Mouse (Mus musculus): Measurements from ENCODE around the gene Tmem62. TPM values are rescaled to one million over a fixed set of nuclear protein-coding genes. Genes with fewer than 3 reads are reported as not detected.
A peak's percentile ranks its signal among the peaks of the same experiment; 100 is the strongest.
"Not testable (repeated sequence)": the region's sequence is repeated elsewhere in the genome, so short reads cannot be mapped to it uniquely, and the experiment has no call there.

The Tmem62 gene
- polyA plus RNA-seq, 1 experiment from 2014 or later, result 2.4 TPM

GRCm38 (mm10) chr2:120979819-120980218, 3.0 kb downstream of the Tmem62 start:
- no peak overlapping the region for H3K4me2 ChIP-seq (ENCODE audit: low read depth, low read length)
- no peak overlapping the region for H3K27ac ChIP-seq (ENCODE audit: low read length)
- H3K27me3 ChIP-seq (ENCODE audit: control insufficient read depth, insufficient read depth, low read depth, low read length), result no peaks in the 10 kb centered on the region
- WGBS (ENCODE audit: insufficient replicate concordance), result 95% methylated on average over 1 of the region's 1 CpGs
- no peaks in the 10 kb centered on the region for H3K9me3 ChIP-seq (replicated peaks; ENCODE audit: control insufficient read depth, low read length)
- no peak overlapping the region for H3K9ac ChIP-seq (ENCODE audit: low read depth, low read length)
- H3K4me3 ChIP-seq (ENCODE audit: low read depth, low read length), result no peak overlapping the region
- no peak for ATAC-seq (ENCODE audit: low read depth)
- H3K36me3 ChIP-seq (ENCODE audit: control insufficient read depth, insufficient read depth), result no peaks in the 10 kb centered on the region
- peaks cover 17% of the 10 kb centered on the region for H3K4me1 ChIP-seq (ENCODE audit: control insufficient read depth, low read depth, low read length)

GRCm38 (mm10) chr2:120980861-120981260, 4.0 kb downstream of the Tmem62 start:
- Histone ChIP-seq H3K27me3 (ENCODE audit: control insufficient read depth, insufficient read depth, low read depth, low read length) (no peaks in the 10 kb centered on the region), H3K4me2 (ENCODE audit: low read depth, low read length) (no peak overlapping the region), H3K9ac (ENCODE audit: low read depth, low read length) (no peak overlapping the region), H3K36me3 (ENCODE audit: control insufficient read depth, insufficient read depth) (no peaks in the 10 kb centered on the region), H3K9me3 (replicated peaks; ENCODE audit: control insufficient read depth, low read length) (no peaks in the 10 kb centered on the region), H3K4me1 (ENCODE audit: control insufficient read depth, low read depth, low read length) (peaks cover 15% of the 10 kb centered on the region), H3K4me3 (ENCODE audit: low read depth, low read length) (no peak overlapping the region), H3K27ac (ENCODE audit: low read length) (no peak overlapping the region)
- 49% methylated on average over 2 of the region's 2 CpGs for WGBS (ENCODE audit: insufficient replicate concordance)
- no peak for ATAC-seq (ENCODE audit: low read depth)

DNA sequence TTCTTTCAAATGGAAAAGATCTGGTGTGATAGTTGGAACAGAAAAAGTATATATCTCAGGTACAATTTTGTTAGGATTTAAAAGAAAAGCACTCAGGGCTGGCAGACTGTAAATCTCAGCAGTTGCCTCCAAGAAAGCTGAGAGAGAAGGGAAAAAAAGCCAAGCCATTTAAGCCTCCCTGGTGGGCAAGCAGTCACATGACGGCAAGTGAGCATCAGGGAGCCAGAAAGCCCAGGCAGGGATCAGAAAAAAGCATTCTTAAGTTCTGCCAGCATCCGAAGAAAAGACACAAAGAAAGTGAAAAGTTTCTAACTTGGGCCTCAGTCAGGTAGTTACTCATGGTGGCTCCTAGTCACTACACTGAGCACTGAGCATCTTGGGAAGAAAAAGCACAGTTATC, 6.8 kb downstream of the Tmem62 start:
- Histone ChIP-seq H3K9ac (ENCODE audit: low read depth, low read length) (no peak overlapping the region), H3K4me2 (ENCODE audit: low read depth, low read length) (no peak overlapping the region), H3K36me3 (ENCODE audit: control insufficient read depth, insufficient read depth) (no peaks in the 10 kb centered on the region), H3K9me3 (replicated peaks; ENCODE audit: control insufficient read depth, low read length) (no peaks in the 10 kb centered on the region), H3K27ac (ENCODE audit: low read length) (no peak overlapping the region), H3K4me1 (ENCODE audit: control insufficient read depth, low read depth, low read length) (no peaks in the 10 kb centered on the region), H3K4me3 (ENCODE audit: low read depth, low read length) (no peak overlapping the region), H3K27me3 (ENCODE audit: control insufficient read depth, insufficient read depth, low read depth, low read length) (no peaks in the 10 kb centered on the region)
- WGBS (ENCODE audit: insufficient replicate concordance), result 50% methylated on average over 2 of the region's 2 CpGs
- ATAC-seq (ENCODE audit: low read depth), result no peak

- Histone ChIP-seq H3K4me2 (ENCODE audit: low read depth, low read length) (no peak overlapping the region), H3K9ac (ENCODE audit: low read depth, low read length) (no peak overlapping the region), H3K9me3 (replicated peaks; ENCODE audit: control insufficient read depth, low read length) (no peaks in the 10 kb centered on the region), H3K4me3 (ENCODE audit: low read depth, low read length) (no peak overlapping the region), H3K4me1 (ENCODE audit: control insufficient read depth, low read depth, low read length) (no peaks in the 10 kb centered on the region), H3K36me3 (ENCODE audit: control insufficient read depth, insufficient read depth) (no peaks in the 10 kb centered on the region), H3K27ac (ENCODE audit: low read length) (no peak overlapping the region), H3K27me3 (ENCODE audit: control insufficient read depth, insufficient read depth, low read depth, low read length) (no peaks in the 10 kb centered on the region)
- 85% methylated on average over 1 of the region's 1 CpGs for WGBS (ENCODE audit: insufficient replicate concordance)
- ATAC-seq (ENCODE audit: low read depth), result no peak
Observed at GRCm38 (mm10) chr2:120985241-120985640, 8.4 kb downstream of the Tmem62 start.

- 63% methylated on average over 4 of the region's 4 CpGs for WGBS (ENCODE audit: insufficient replicate concordance)
- no peaks in the 10 kb centered on the region for H3K27me3 ChIP-seq (ENCODE audit: control insufficient read depth, insufficient read depth, low read depth, low read length)
- H3K36me3 ChIP-seq (ENCODE audit: control insufficient read depth, insufficient read depth), result no peaks in the 10 kb centered on the region
- H3K4me3 ChIP-seq (ENCODE audit: low read depth, low read length), result no peak overlapping the region
- H3K4me1 ChIP-seq (ENCODE audit: control insufficient read depth, low read depth, low read length), result peaks cover 3% of the 10 kb centered on the region
- no peak overlapping the region for H3K27ac ChIP-seq (ENCODE audit: low read length)
- H3K9me3 ChIP-seq (replicated peaks; ENCODE audit: control insufficient read depth, low read length), result no peaks in the 10 kb centered on the region
- H3K9ac ChIP-seq (ENCODE audit: low read depth, low read length), result no peak overlapping the region
- ATAC-seq (ENCODE audit: low read depth), result no peak
- H3K4me2 ChIP-seq (ENCODE audit: low read depth, low read length), result no peak overlapping the region
Observed at GRCm38 (mm10) chr2:120991196-120991595, 14.4 kb downstream of the Tmem62 start.

DNA sequence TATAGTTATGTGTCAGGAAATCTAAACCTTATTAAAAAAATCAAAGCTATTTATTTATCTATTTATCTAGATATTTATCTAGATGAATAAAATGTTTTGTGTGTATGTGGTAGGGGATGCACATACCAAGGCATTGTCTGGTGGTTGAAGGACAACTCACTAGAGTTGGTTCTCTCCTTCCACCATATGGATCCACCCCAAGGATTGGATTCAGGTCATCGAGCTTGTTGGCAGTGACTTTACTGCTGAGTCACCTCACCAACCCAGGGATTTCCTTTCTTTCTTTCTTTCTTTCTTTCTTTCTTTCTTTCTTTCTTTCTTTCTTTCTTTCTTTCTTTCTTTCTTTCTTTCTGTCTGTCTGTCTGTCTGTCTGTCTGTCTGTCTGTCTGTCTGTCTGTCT, 19.8 kb downstream of the Tmem62 start:
- not testable (repeated sequence) for H3K27me3 ChIP-seq (ENCODE audit: control insufficient read depth, insufficient read depth, low read depth, low read length); ATAC-seq (ENCODE audit: low read depth); H3K4me3 ChIP-seq (ENCODE audit: low read depth, low read length); H3K9me3 ChIP-seq (replicated peaks; ENCODE audit: control insufficient read depth, low read length); H3K36me3 ChIP-seq (ENCODE audit: control insufficient read depth, insufficient read depth); H3K4me2 ChIP-seq (ENCODE audit: low read depth, low read length); H3K27ac ChIP-seq (ENCODE audit: low read length); H3K9ac ChIP-seq (ENCODE audit: low read depth, low read length); H3K4me1 ChIP-seq (ENCODE audit: control insufficient read depth, low read depth, low read length)
- 60% methylated on average over 1 of the region's 1 CpGs for WGBS (ENCODE audit: insufficient replicate concordance)

DNA sequence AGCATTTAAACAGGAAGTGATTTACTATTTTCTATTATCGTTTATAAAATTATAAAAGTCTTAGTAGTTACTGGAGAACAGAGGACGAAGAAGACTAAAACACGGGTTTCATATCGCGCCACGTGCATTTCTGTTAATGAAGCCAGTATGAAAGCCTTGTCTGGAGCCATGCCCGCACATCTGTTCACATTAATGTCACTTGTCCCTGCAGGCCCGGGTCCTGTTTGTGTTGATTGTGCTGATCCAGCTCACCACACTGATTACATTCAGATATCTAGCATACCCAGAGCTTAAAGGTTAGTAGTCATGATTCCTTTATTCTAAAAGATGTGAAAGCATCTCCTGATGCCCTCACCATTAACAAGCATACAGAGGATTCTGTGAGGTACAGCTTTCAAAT, 22.0 kb downstream of the Tmem62 start:
- 58% methylated on average over 8 of the region's 8 CpGs for WGBS (ENCODE audit: insufficient replicate concordance)
- Histone ChIP-seq H3K9ac (ENCODE audit: low read depth, low read length) (no peak overlapping the region), H3K36me3 (ENCODE audit: control insufficient read depth, insufficient read depth) (no peaks in the 10 kb centered on the region), H3K27ac (ENCODE audit: low read length) (no peak overlapping the region), H3K4me3 (ENCODE audit: low read depth, low read length) (no peak overlapping the region), H3K9me3 (replicated peaks; ENCODE audit: control insufficient read depth, low read length) (no peaks in the 10 kb centered on the region), H3K4me2 (ENCODE audit: low read depth, low read length) (no peak overlapping the region), H3K4me1 (ENCODE audit: control insufficient read depth, low read depth, low read length) (no peaks in the 10 kb centered on the region; the same call in 1 of the 2 replicates), H3K27me3 (ENCODE audit: control insufficient read depth, insufficient read depth, low read depth, low read length) (no peaks in the 10 kb centered on the region)
- ATAC-seq (ENCODE audit: low read depth), result peak; percentile 50; the same call in 1 of the 2 replicates

GRCm38 (mm10) chr2:121003586-121003985, 26.8 kb downstream of the Tmem62 start:
- Histone ChIP-seq H3K4me3 (ENCODE audit: low read depth, low read length) (no peak overlapping the region), H3K27me3 (ENCODE audit: control insufficient read depth, insufficient read depth, low read depth, low read length) (no peaks in the 10 kb centered on the region), H3K9me3 (replicated peaks; ENCODE audit: control insufficient read depth, low read length) (no peaks in the 10 kb centered on the region), H3K9ac (ENCODE audit: low read depth, low read length) (no peak overlapping the region), H3K27ac (ENCODE audit: low read length) (no peak overlapping the region), H3K4me1 (ENCODE audit: control insufficient read depth, low read depth, low read length) (peaks cover 3% of the 10 kb centered on the region; the same call in 1 of the 2 replicates), H3K4me2 (ENCODE audit: low read depth, low read length) (no peak overlapping the region), H3K36me3 (ENCODE audit: control insufficient read depth, insufficient read depth) (no peaks in the 10 kb centered on the region)
- no peak for ATAC-seq (ENCODE audit: low read depth)
- WGBS (ENCODE audit: insufficient replicate concordance), result 60% methylated on average over 2 of the region's 2 CpGs

GRCm38 (mm10) chr2:121004018-121004811, 27.4 kb downstream of the Tmem62 start:
- no peak for ATAC-seq (ENCODE audit: low read depth)
- Histone ChIP-seq H3K4me2 (ENCODE audit: low read depth, low read length) (no peak overlapping the region), H3K4me1 (ENCODE audit: control insufficient read depth, low read depth, low read length) (peaks cover 3% of the 10 kb centered on the region; the same call in 1 of the 2 replicates), H3K27me3 (ENCODE audit: control insufficient read depth, insufficient read depth, low read depth, low read length) (no peaks in the 10 kb centered on the region), H3K9ac (ENCODE audit: low read depth, low read length) (no peak overlapping the region), H3K4me3 (ENCODE audit: low read depth, low read length) (no peak overlapping the region), H3K9me3 (replicated peaks; ENCODE audit: control insufficient read depth, low read length) (no peaks in the 10 kb centered on the region), H3K27ac (ENCODE audit: low read length) (no peak overlapping the region), H3K36me3 (ENCODE audit: control insufficient read depth, insufficient read depth) (no peaks in the 10 kb centered on the region)
- WGBS (ENCODE audit: insufficient replicate concordance), result 76% methylated on average over 7 of the region's 7 CpGs
